Mouse (Mus musculus): Measurements from ENCODE around the gene Speer4f1. TPM values are rescaled to one million over a fixed set of nuclear protein-coding genes. Genes with fewer than 3 reads are reported as not detected.
"Not testable (repeated sequence)": the region's sequence is repeated elsewhere in the genome, so short reads cannot be mapped to it uniquely, and the experiment has no call there.

Gene Speer4f1
- polyA plus RNA-seq (2012): not detected in 2 replicates

GRCm38 (mm10) chr5:17475798-17476197 lies at the start of gene Speer4f1:
Speer4f1 (plus strand) TSS chr5:17476098.
- not testable (repeated sequence) for H3K4me1 ChIP-seq (ENCODE audit: control insufficient read depth); H3K36me3 ChIP-seq (ENCODE audit: control insufficient read depth); H3K4me3 ChIP-seq (replicated peaks); H3K9me3 ChIP-seq (ENCODE audit: control insufficient read depth, low read length); H3K27me3 ChIP-seq (ENCODE audit: control insufficient read depth)

GRCm38 (mm10) chr5:17426930-17427329 lies 49.0 kb upstream of the Speer4f1 start:
- Histone ChIP-seq H3K27me3 (ENCODE audit: control insufficient read depth) (no peaks in the 10 kb centered on the region), H3K4me1 (ENCODE audit: control insufficient read depth) (no peaks in the 10 kb centered on the region), H3K9me3 (ENCODE audit: control insufficient read depth, low read length) (no peaks in the 10 kb centered on the region; the same call in 1 of the 2 replicates), H3K4me3 (replicated peaks) (no peak overlapping the region), H3K36me3 (ENCODE audit: control insufficient read depth) (no peaks in the 10 kb centered on the region)
- TF ChIP-seq TAL1 (IDR thresholded peaks at IDR 0.05; ENCODE audit: low read length): no peak

- no peaks in the 10 kb centered on the region for H3K9me3 ChIP-seq (ENCODE audit: control insufficient read depth, low read length)
- H3K36me3 ChIP-seq (ENCODE audit: control insufficient read depth): no peaks in the 10 kb centered on the region
- H3K4me1 ChIP-seq (ENCODE audit: control insufficient read depth): no peaks in the 10 kb centered on the region
- H3K4me3 ChIP-seq (replicated peaks): no peak overlapping the region
- no peaks in the 10 kb centered on the region for H3K27me3 ChIP-seq (ENCODE audit: control insufficient read depth)
- TF ChIP-seq TAL1 (IDR thresholded peaks at IDR 0.05; ENCODE audit: low read length): no peak
- no peak for TF ChIP-seq GATA1 (IDR thresholded peaks at IDR 0.05; ENCODE audit: low read length)
These were observed 41.2 kb upstream of the Speer4f1 start for GRCm38 (mm10) chr5:17434721-17435120.

GRCm38 (mm10) chr5:17436209-17436608 lies 39.7 kb upstream of the Speer4f1 start:
- H3K9me3 ChIP-seq (ENCODE audit: control insufficient read depth, low read length): no peaks in the 10 kb centered on the region
- TF ChIP-seq GATA1 (IDR thresholded peaks at IDR 0.05; ENCODE audit: low read length) (no peak), TAL1 (IDR thresholded peaks at IDR 0.05; ENCODE audit: low read length) (no peak)
- no peaks in the 10 kb centered on the region for H3K4me1 ChIP-seq (ENCODE audit: control insufficient read depth)
- H3K27me3 ChIP-seq (ENCODE audit: control insufficient read depth): no peaks in the 10 kb centered on the region
- H3K36me3 ChIP-seq (ENCODE audit: control insufficient read depth): no peaks in the 10 kb centered on the region
- no peak overlapping the region for H3K4me3 ChIP-seq (replicated peaks)

GRCm38 (mm10) chr5:17439487-17440102 lies 36.3 kb upstream of the Speer4f1 start:
- no peak overlapping the region for H3K4me3 ChIP-seq (replicated peaks)

GRCm38 (mm10) chr5:17454059-17454458 lies 21.8 kb upstream of the Speer4f1 start:
- no peak for TF ChIP-seq TAL1 (IDR thresholded peaks at IDR 0.05; ENCODE audit: low read length)
- no peak for TF ChIP-seq GATA1 (IDR thresholded peaks at IDR 0.05; ENCODE audit: low read length)
- no peaks in the 10 kb centered on the region for H3K27me3 ChIP-seq (ENCODE audit: control insufficient read depth)
- H3K4me3 ChIP-seq (replicated peaks): no peak overlapping the region
- H3K9me3 ChIP-seq (ENCODE audit: control insufficient read depth, low read length): no peaks in the 10 kb centered on the region
- H3K4me1 ChIP-seq (ENCODE audit: control insufficient read depth): no peaks in the 10 kb centered on the region
- no peaks in the 10 kb centered on the region for H3K36me3 ChIP-seq (ENCODE audit: control insufficient read depth)

More at GRCm38 (mm10) chr5:17439487-17440102, 36.3 kb upstream of the Speer4f1 start:
- no peaks in the 10 kb centered on the region for H3K9me3 ChIP-seq (ENCODE audit: control insufficient read depth, low read length)
- H3K36me3 ChIP-seq (ENCODE audit: control insufficient read depth): no peaks in the 10 kb centered on the region
- TF ChIP-seq GATA1 (IDR thresholded peaks at IDR 0.05; ENCODE audit: low read length) (no peak), TAL1 (IDR thresholded peaks at IDR 0.05; ENCODE audit: low read length) (no peak)
- H3K27me3 ChIP-seq (ENCODE audit: control insufficient read depth): no peaks in the 10 kb centered on the region
- H3K4me1 ChIP-seq (ENCODE audit: control insufficient read depth): no peaks in the 10 kb centered on the region

GRCm38 (mm10) chr5:17454952-17455586 lies 20.8 kb upstream of the Speer4f1 start:
- no peak for TF ChIP-seq GATA1 (IDR thresholded peaks at IDR 0.05; ENCODE audit: low read length)
- no peak for TF ChIP-seq TAL1 (IDR thresholded peaks at IDR 0.05; ENCODE audit: low read length)
- Histone ChIP-seq H3K27me3 (ENCODE audit: control insufficient read depth) (no peaks in the 10 kb centered on the region), H3K36me3 (ENCODE audit: control insufficient read depth) (no peaks in the 10 kb centered on the region), H3K4me3 (replicated peaks) (no peak overlapping the region), H3K9me3 (ENCODE audit: control insufficient read depth, low read length) (no peaks in the 10 kb centered on the region), H3K4me1 (ENCODE audit: control insufficient read depth) (no peaks in the 10 kb centered on the region)

- H3K27me3 ChIP-seq (ENCODE audit: control insufficient read depth): no peaks in the 10 kb centered on the region
- no peak overlapping the region for H3K4me3 ChIP-seq (replicated peaks)
- H3K9me3 ChIP-seq (ENCODE audit: control insufficient read depth, low read length): no peaks in the 10 kb centered on the region
- no peaks in the 10 kb centered on the region for H3K4me1 ChIP-seq (ENCODE audit: control insufficient read depth)
- no peak for TF ChIP-seq GATA1 (IDR thresholded peaks at IDR 0.05; ENCODE audit: low read length)
- H3K36me3 ChIP-seq (ENCODE audit: control insufficient read depth): no peaks in the 10 kb centered on the region
These were observed 19.2 kb upstream of the Speer4f1 start for GRCm38 (mm10) chr5:17456671-17457070.

- H3K27me3 ChIP-seq (ENCODE audit: control insufficient read depth); H3K9me3 ChIP-seq (ENCODE audit: control insufficient read depth, low read length); H3K4me3 ChIP-seq (replicated peaks): not testable (repeated sequence)
These were observed 7.8 kb upstream of the Speer4f1 start for GRCm38 (mm10) chr5:17468120-17468519.

GRCm38 (mm10) chr5:17476476-17476875 lies 578 bp downstream of the Speer4f1 start:
- Histone ChIP-seq H3K4me3 (replicated peaks) (no peak overlapping the region), H3K4me1 (ENCODE audit: control insufficient read depth) (no peaks in the 10 kb centered on the region), H3K36me3 (ENCODE audit: control insufficient read depth) (no peaks in the 10 kb centered on the region), H3K9me3 (ENCODE audit: control insufficient read depth, low read length) (no peaks in the 10 kb centered on the region), H3K27me3 (ENCODE audit: control insufficient read depth) (no peaks in the 10 kb centered on the region)
- no peak for TF ChIP-seq GATA1 (IDR thresholded peaks at IDR 0.05; ENCODE audit: low read length)
- TF ChIP-seq TAL1 (IDR thresholded peaks at IDR 0.05; ENCODE audit: low read length): no peak

More at GRCm38 (mm10) chr5:17468120-17468519, 7.8 kb upstream of the Speer4f1 start:
- not testable (repeated sequence) for H3K4me1 ChIP-seq (ENCODE audit: control insufficient read depth); H3K36me3 ChIP-seq (ENCODE audit: control insufficient read depth)

Data from erythroblast, embryonic 14.5 days (primary cell).